Mouse (Mus musculus): ENCODE measurements around the gene Glrx3. TPM values are rescaled to one million over a fixed set of nuclear protein-coding genes. Genes with fewer than 3 reads are reported as not detected.

Gene Glrx3
- polyA plus RNA-seq, 1 experiment from 2014 or later, result 270 TPM

GRCm38 (mm10) chr7:137442951-137443350 is 5.5 kb downstream of the Glrx3 start:
- H3K27ac ChIP-seq (ENCODE audit: low read length), result no peak overlapping the region
- H3K9me3 ChIP-seq (ENCODE audit: control insufficient read depth, low read depth, low read length), result no peaks in the 10 kb centered on the region
- 94% methylated on average over 4 of the region's 4 CpGs for WGBS
- 0 out of 2 replicates have a peak, but pooled peaks have one; percentile 28 for ATAC-seq (ENCODE audit: insufficient number of reproducible peaks, insufficient read depth, low FRiP score, low read depth)
- peaks cover 10% of the 10 kb centered on the region; the same call in 1 of the 2 replicates for H3K4me1 ChIP-seq (ENCODE audit: control insufficient read depth, insufficient read depth, low read length)
- no peak overlapping the region for H3K9ac ChIP-seq (replicated peaks; ENCODE audit: low read depth, low read length)
- no peak overlapping the region for H3K4me2 ChIP-seq (replicated peaks; ENCODE audit: low read depth, low read length)
- H3K27me3 ChIP-seq (ENCODE audit: control insufficient read depth, insufficient read depth, low read length), result no peaks in the 10 kb centered on the region
- H3K36me3 ChIP-seq (ENCODE audit: control insufficient read depth, insufficient read depth, low read length), result peaks cover 5% of the 10 kb centered on the region; the same call in 1 of the 2 replicates
- H3K4me3 ChIP-seq (ENCODE audit: low read depth, low read length), result no peak overlapping the region

GRCm38 (mm10) chr7:137445321-137445720 is 7.9 kb downstream of the Glrx3 start:
- Histone ChIP-seq H3K4me1 (ENCODE audit: control insufficient read depth, insufficient read depth, low read length) (no peaks in the 10 kb centered on the region), H3K9ac (replicated peaks; ENCODE audit: low read depth, low read length) (no peak overlapping the region), H3K36me3 (ENCODE audit: control insufficient read depth, insufficient read depth, low read length) (peaks cover 19% of the 10 kb centered on the region), H3K27ac (ENCODE audit: low read length) (no peak overlapping the region), H3K4me2 (replicated peaks; ENCODE audit: low read depth, low read length) (no peak overlapping the region), H3K4me3 (ENCODE audit: low read depth, low read length) (no peak overlapping the region), H3K9me3 (ENCODE audit: control insufficient read depth, low read depth, low read length) (no peaks in the 10 kb centered on the region), H3K27me3 (ENCODE audit: control insufficient read depth, insufficient read depth, low read length) (no peaks in the 10 kb centered on the region)
- ATAC-seq (ENCODE audit: insufficient number of reproducible peaks, insufficient read depth, low FRiP score, low read depth), result no peak
- WGBS, result 93% methylated on average over 12 of the region's 12 CpGs

- Histone ChIP-seq H3K9ac (replicated peaks; ENCODE audit: low read depth, low read length) (no peak overlapping the region), H3K36me3 (ENCODE audit: control insufficient read depth, insufficient read depth, low read length) (peaks cover 39% of the 10 kb centered on the region), H3K27me3 (ENCODE audit: control insufficient read depth, insufficient read depth, low read length) (no peaks in the 10 kb centered on the region), H3K9me3 (ENCODE audit: control insufficient read depth, low read depth, low read length) (no peaks in the 10 kb centered on the region), H3K4me3 (ENCODE audit: low read depth, low read length) (no peak overlapping the region), H3K4me1 (ENCODE audit: control insufficient read depth, insufficient read depth, low read length) (no peaks in the 10 kb centered on the region), H3K4me2 (replicated peaks; ENCODE audit: low read depth, low read length) (no peak overlapping the region), H3K27ac (ENCODE audit: low read length) (no peak overlapping the region)
- no peak for ATAC-seq (ENCODE audit: insufficient number of reproducible peaks, insufficient read depth, low FRiP score, low read depth)
- WGBS, result 81% methylated on average over 5 of the region's 5 CpGs
Measured at GRCm38 (mm10) chr7:137461396-137461795, 24.0 kb downstream of the Glrx3 start.

GRCm38 (mm10) chr7:137468174-137468573 is 30.8 kb downstream of the Glrx3 start:
- WGBS, result 70% methylated on average over 4 of the region's 4 CpGs
- Histone ChIP-seq H3K36me3 (ENCODE audit: control insufficient read depth, insufficient read depth, low read length) (peaks cover 31% of the 10 kb centered on the region), H3K4me2 (replicated peaks; ENCODE audit: low read depth, low read length) (no peak overlapping the region), H3K27ac (ENCODE audit: low read length) (no peak overlapping the region), H3K9ac (replicated peaks; ENCODE audit: low read depth, low read length) (no peak overlapping the region), H3K4me3 (ENCODE audit: low read depth, low read length) (no peak overlapping the region), H3K27me3 (ENCODE audit: control insufficient read depth, insufficient read depth, low read length) (no peaks in the 10 kb centered on the region), H3K9me3 (ENCODE audit: control insufficient read depth, low read depth, low read length) (no peaks in the 10 kb centered on the region), H3K4me1 (ENCODE audit: control insufficient read depth, insufficient read depth, low read length) (no peaks in the 10 kb centered on the region)
- ATAC-seq (ENCODE audit: insufficient number of reproducible peaks, insufficient read depth, low FRiP score, low read depth), result no peak

- Histone ChIP-seq H3K4me3 (ENCODE audit: low read depth, low read length) (no peak overlapping the region), H3K4me1 (ENCODE audit: control insufficient read depth, insufficient read depth, low read length) (no peaks in the 10 kb centered on the region), H3K36me3 (ENCODE audit: control insufficient read depth, insufficient read depth, low read length) (peaks cover 17% of the 10 kb centered on the region), H3K9me3 (ENCODE audit: control insufficient read depth, low read depth, low read length) (no peaks in the 10 kb centered on the region), H3K27ac (ENCODE audit: low read length) (no peak overlapping the region), H3K9ac (replicated peaks; ENCODE audit: low read depth, low read length) (no peak overlapping the region), H3K27me3 (ENCODE audit: control insufficient read depth, insufficient read depth, low read length) (no peaks in the 10 kb centered on the region), H3K4me2 (replicated peaks; ENCODE audit: low read depth, low read length) (no peak overlapping the region)
- WGBS, result 56% methylated on average over 7 of the region's 7 CpGs
- no peak for ATAC-seq (ENCODE audit: insufficient number of reproducible peaks, insufficient read depth, low FRiP score, low read depth)
Measured at GRCm38 (mm10) chr7:137471431-137472120, 34.2 kb downstream of the Glrx3 start.

- Histone ChIP-seq H3K27me3 (ENCODE audit: control insufficient read depth, insufficient read depth, low read length) (no peaks in the 10 kb centered on the region), H3K9me3 (ENCODE audit: control insufficient read depth, low read depth, low read length) (no peaks in the 10 kb centered on the region), H3K27ac (ENCODE audit: low read length) (no peak overlapping the region), H3K9ac (replicated peaks; ENCODE audit: low read depth, low read length) (no peak overlapping the region), H3K4me1 (ENCODE audit: control insufficient read depth, insufficient read depth, low read length) (no peaks in the 10 kb centered on the region), H3K4me3 (ENCODE audit: low read depth, low read length) (no peak overlapping the region), H3K36me3 (ENCODE audit: control insufficient read depth, insufficient read depth, low read length) (peaks cover 14% of the 10 kb centered on the region), H3K4me2 (replicated peaks; ENCODE audit: low read depth, low read length) (no peak overlapping the region)
- ATAC-seq (ENCODE audit: insufficient number of reproducible peaks, insufficient read depth, low FRiP score, low read depth), result no peak
- 78% methylated on average over 6 of the region's 6 CpGs for WGBS
Measured at GRCm38 (mm10) chr7:137472149-137472548, 34.7 kb downstream of the Glrx3 start.

DNA sequence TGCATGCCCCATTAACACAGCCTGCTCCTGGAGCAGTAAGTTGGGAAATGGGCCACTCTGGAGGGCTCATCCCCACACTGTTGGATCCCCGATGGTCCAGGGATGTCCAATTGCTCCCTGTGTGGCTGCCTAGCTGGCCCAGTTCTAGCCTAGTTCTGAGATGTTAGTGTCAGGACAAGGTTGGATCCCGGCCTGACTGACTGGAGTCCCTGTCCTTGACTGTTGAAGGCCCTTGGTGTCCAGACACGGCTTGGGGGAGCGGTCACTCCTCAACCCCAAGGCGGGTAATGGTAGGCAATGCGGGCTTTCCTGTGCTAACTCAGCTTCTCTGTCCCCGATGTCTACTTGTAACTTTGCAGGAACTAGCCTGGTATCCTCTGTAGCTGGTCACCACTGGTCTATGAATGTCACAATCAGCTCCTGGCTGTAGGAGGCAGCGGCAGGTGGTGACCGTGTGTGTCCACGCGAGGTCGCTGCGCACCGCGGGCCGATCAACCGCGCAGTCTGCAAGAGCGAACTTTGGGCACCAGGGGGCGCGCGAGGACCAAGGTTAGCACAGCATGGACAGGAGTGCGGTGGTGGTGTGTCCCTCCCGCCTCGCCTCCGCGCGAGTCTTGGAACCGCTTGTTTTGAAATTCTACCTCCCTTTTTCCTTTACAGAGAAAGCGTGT is 40.7 kb downstream of the Glrx3 start:
- Histone ChIP-seq H3K27me3 (ENCODE audit: control insufficient read depth, insufficient read depth, low read length) (0 out of 2 replicates have a peak, but pooled peaks cover 2% of the 10 kb centered on the region), H3K4me2 (replicated peaks; ENCODE audit: low read depth, low read length) (peak overlapping the region; percentile 30; the same call in 1 of the 2 replicates), H3K4me1 (ENCODE audit: control insufficient read depth, insufficient read depth, low read length) (no peaks in the 10 kb centered on the region), H3K4me3 (ENCODE audit: low read depth, low read length) (no peak overlapping the region), H3K9me3 (ENCODE audit: control insufficient read depth, low read depth, low read length) (no peaks in the 10 kb centered on the region), H3K36me3 (ENCODE audit: control insufficient read depth, insufficient read depth, low read length) (no peaks in the 10 kb centered on the region), H3K9ac (replicated peaks; ENCODE audit: low read depth, low read length) (no peak overlapping the region), H3K27ac (ENCODE audit: low read length) (no peak overlapping the region)
- ATAC-seq (ENCODE audit: insufficient number of reproducible peaks, insufficient read depth, low FRiP score, low read depth), result peak; percentile 88
- 14% methylated on average over 30 of the region's 30 CpGs for WGBS

- H3K9ac ChIP-seq (replicated peaks; ENCODE audit: low read depth, low read length), result no peak overlapping the region
- no peak overlapping the region for H3K27ac ChIP-seq (ENCODE audit: low read length)
- 22% methylated on average over 5 of the region's 5 CpGs for WGBS
- peak; percentile 47; the same call in 1 of the 2 replicates for ATAC-seq (ENCODE audit: insufficient number of reproducible peaks, insufficient read depth, low FRiP score, low read depth)
- H3K4me1 ChIP-seq (ENCODE audit: control insufficient read depth, insufficient read depth, low read length), result no peaks in the 10 kb centered on the region
- no peaks in the 10 kb centered on the region for H3K9me3 ChIP-seq (ENCODE audit: control insufficient read depth, low read depth, low read length)
- H3K27me3 ChIP-seq (ENCODE audit: control insufficient read depth, insufficient read depth, low read length), result 0 out of 2 replicates have a peak, but pooled peaks cover 2% of the 10 kb centered on the region
- no peak overlapping the region for H3K4me3 ChIP-seq (ENCODE audit: low read depth, low read length)
- H3K36me3 ChIP-seq (ENCODE audit: control insufficient read depth, insufficient read depth, low read length), result no peaks in the 10 kb centered on the region
- peak overlapping the region; percentile 30; the same call in 1 of the 2 replicates for H3K4me2 ChIP-seq (replicated peaks; ENCODE audit: low read depth, low read length)
Measured at GRCm38 (mm10) chr7:137478621-137478982, 41.2 kb downstream of the Glrx3 start.
